Mouse (Mus musculus) testis, adult 2 months (tissue): Measurements from ENCODE around the gene H2-Aa.

ENCODE experiments used
- CTCF ChIP-seq: fragments of 200-500 bp; IDR thresholded peaks from 2 replicates; pipeline ENCODE4 v1.5.1; 2012; ENCODE audit warnings: low read depth, mild to moderate bottlenecking, inconsistent platforms, low read length, moderate library complexity; ENCODE audit not compliant: control insufficient read depth, insufficient read depth, insufficient replicate concordance
- POLR2A ChIP-seq: fragments of 200-500 bp; IDR thresholded peaks from 2 replicates; pipeline ENCODE4 v1.6.1; 2012; ENCODE audit warnings: low read depth, mild to moderate bottlenecking, inconsistent platforms, low read length, moderate library complexity; ENCODE audit not compliant: control insufficient read depth

DNA sequence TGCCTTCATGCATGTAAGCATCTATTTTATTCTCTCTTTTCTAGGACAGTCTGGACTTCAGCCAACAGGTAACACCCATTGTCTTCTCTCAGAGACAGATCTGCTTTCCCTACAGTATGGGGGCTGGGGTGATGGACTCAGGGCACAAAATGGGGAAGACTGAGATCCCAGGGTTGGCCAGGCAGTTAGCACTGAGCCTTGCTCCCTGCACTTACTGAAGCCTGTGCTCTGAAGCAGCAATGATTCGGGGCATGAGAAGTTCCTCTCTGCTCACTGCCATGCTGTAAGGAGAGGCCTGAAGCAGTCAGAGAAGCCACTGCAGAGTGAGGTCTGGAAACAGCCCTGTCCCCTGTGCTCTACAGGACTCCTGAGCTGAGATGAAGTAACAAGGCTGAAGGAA, 27.9 kb upstream of the H2-Aa start:
- no peak for TF ChIP-seq CTCF
- no peak for TF ChIP-seq POLR2A
